Mouse (Mus musculus) lung, adult 2 months (tissue): ENCODE measurements around the gene Stac.

Source experiments
- CTCF ChIP-seq: fragments of 200-500 bp; IDR thresholded peaks from 2 replicates; pipeline ENCODE4 v1.5.1; 2011; ENCODE audit warnings: mild to moderate bottlenecking, low read length, control low read depth; ENCODE audit not compliant: insufficient read depth
- POLR2A ChIP-seq: fragments of 200-500 bp; IDR thresholded peaks from 2 replicates; pipeline ENCODE4 v1.6.1; 2011; ENCODE audit warnings: low read depth, mild to moderate bottlenecking, control low read depth, low read length, borderline replicate concordance; ENCODE audit errors: extremely low read depth

GRCm38 (mm10) chr9:111542663-111543062 lies 147.5 kb downstream of the Stac start:
- TF ChIP-seq POLR2A (no peak), CTCF (no peak)
